Mouse (Mus musculus) heart, adult 9 months (tissue): ENCODE results near the gene Cdc7.

Experiments
- DNase-seq, 2 experiments: peaks; one replicate each; pipeline ENCODE4 v3.0.0; 2022; ENCODE audit warnings: low spot score in 2 of 2

The Cdc7 gene

DNA sequence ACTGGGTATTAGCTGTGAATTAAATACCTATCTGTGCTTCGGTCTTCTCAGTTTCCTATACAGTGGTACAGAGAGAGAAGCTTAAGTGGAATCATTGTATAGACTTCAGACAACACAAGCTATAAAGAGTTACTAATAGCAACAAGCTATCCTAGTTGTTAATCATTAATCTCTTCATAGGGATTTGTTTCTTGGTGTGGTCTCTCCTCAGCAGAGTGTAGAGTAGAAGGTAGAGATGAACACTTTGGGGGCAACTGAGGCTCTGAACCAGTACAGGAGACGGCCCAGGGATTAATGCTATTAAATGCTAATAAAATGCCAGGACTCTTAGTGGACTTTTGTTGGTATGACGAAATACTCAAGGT, 57.9 kb downstream of the Cdc7 start:
- DNase-seq = no peak

DNA sequence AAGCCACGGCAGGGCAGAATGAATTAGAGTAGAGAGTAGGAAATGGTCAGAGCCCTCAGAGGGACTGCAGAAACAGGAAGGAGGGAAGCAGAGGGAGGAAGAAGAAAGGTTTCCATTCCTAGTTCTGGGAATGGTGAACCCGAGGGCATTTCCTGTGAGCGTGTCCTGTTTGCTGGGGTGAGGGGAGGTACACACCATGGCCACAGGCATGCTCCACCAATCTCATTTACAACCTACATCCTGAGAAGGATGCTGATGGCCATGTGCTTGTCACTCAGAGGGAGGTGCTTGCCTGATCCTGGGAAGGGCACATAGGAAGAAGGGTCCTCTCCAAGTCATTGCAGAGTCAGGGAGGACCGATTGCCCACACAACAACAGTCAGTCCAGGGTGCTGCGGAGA, 59.8 kb downstream of the Cdc7 start:
- no peak for DNase-seq

DNA sequence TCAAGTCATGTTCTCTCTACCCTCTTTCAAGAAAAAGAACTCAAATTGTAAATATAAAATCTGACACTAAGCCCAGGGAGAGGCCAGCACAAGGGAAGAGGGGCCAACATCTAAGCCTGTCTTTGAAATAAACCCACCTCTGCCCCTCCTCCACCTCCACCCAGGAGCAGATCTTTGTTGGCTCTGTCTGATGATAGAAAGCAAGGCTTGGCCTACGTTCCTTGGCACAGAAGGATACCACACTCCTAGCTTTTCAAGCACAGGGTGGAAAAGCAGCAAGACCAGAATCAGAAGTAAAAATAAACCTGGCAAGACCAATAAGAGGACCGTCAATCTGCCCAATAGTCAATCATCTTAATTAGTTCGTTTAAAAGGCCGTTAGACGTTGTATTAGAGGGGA, 61.2 kb downstream of the Cdc7 start:
- DNase-seq = no peak

DNA sequence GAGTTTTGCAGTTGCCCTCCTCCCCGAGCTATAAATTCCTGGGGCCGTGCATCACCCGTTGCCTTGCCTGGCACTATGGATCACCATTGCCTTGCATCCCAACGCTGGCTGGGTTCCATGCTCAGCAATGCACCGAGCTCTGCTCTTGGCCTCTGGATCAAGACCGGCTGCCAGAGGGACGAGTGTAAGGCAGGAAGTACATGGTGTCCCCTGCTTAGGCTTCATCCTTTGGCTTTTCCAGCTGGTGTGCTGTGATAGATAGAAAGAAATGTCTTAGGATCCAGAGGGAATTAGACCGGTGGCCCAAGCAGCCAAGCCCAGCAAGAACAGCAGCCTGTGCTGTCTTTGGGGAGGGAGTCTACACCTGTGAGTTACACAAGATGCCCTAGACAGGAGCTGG, 61.7 kb downstream of the Cdc7 start:
- DNase-seq = peak; percentile 59 to 71

DNA sequence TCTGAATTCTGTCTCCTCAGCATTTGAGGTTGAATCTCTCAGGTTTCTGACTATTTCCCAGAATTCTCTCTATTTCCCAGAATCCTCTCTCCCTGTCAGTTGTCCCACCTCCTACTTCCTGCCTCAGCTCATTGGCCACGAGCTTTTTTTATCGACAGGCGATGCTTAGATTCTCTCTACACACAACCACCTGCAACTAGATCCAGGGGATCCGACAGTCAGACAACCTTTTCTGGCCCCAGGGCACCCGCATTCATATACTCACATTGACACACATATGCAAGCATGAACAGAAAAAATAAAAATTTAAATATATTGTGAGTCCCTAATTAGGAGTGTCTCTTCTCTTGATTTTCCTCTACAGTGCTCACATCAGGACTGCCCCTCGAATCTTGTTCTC, 63.5 kb downstream of the Cdc7 start:
- DNase-seq = no peak

DNA sequence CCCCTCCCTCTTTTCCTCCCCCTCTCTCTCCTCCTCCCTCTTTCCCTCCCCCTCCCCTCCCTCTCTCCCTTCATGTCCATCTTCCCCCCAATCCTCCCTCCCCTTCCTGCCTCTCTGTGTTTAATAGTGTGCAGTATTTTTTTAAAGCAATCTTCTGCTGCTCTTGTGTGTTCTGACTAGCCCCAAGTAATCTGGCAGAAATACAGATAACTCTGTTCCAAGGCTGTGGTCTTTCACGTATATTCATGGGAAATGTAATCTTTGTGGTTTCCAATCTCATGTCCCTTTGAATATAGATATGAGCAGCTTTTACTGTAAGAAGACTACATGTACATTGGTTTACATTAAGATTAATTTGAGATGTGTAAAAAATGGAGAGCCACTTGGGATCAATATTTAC, 64.4 kb downstream of the Cdc7 start:
- no peak for DNase-seq

DNA sequence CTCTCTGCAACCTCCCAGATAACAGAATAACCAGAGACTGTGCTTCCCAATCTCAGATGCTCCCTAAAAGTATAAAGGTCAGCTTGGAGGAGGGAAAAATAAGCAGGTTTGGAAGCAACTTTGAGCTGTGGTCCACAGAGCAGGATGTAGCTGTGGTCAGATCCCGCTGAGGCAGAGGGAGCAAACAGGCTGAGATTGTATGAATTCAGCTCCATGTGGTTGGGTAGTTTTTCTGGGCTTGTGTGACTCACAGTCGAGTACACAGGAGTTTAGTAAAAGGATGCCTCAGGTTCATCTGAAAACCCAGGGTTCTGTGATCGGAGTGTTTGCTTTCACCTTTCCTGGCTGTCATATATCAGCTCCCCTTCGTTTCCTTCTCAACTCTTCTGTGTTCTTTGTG, 65.7 kb downstream of the Cdc7 start:
- DNase-seq = no peak

DNA sequence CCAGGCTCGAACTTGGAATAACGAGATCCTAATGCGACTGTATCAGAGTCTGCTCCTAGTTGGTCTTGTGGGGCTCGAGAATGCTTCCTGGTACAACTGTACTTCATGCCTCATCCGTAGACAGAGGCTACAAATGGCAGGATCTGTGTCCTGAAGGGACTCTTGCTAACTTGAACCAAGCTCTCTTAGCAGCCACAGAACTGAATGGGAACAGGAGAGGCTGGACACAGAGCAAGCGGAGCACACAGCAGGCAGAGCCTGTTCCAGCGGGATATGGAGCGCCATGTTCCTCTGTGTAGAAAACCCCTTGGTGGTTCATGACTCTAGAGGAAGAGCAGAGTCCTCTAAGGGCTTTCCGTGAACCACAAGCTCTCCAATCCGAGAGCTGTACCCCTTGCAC, 66.7 kb downstream of the Cdc7 start:
- DNase-seq = no peak
